Mouse (Mus musculus): ENCODE data around the gene Camk2b. TPM values are rescaled to one million over a fixed set of nuclear protein-coding genes. Genes with fewer than 3 reads are reported as not detected.

Camk2b gene
- polyA plus RNA-seq, 1 experiment: 3.4 TPM

DNA sequence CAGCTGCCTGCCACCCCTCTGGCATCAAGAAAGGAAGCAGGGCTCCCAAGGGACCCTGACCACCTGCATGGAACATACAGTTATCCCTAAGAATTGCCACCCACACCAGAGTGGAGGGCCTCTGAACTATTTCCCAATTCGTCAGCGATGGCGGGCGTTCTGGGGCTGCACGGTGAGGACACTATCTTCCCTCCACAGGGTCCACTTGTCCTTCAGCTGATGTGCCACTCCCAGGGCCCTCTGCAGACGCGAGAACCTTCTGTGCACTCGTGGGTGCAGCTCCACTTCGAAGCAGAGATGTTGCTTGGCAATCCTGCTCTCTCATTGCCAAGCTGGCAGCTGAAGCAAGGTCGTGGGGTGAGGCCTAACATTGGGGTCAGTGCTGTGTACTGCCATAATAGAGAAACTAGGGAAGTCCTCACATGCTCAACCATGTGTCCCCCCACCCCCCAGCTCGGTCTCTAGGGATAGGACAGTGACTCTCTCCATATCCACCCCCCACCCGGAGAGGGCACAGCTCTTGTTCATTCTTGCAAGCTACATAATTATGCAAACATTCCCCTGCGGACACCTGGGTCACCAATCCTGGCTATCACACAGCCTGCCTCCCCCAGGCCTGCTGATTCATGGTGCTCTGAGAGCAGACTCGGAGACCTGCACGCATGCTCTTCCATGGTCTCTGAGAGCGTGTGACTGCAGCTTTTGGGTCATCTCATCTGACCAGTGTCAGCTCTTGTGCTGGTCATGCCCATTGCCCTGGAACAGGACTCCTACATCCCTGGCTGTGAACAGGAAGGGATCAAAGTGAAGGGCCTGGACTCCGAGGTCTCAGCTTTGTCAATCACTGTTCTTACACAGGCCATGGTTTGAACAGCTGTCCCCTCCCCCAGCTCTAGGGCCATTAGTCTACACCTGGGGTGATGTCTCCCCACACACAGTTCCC is 45.0 kb downstream of the Camk2b start:
- Histone ChIP-seq H3K27me3 (ENCODE audit: control insufficient read depth, insufficient read depth, low read length) (no peaks in the 10 kb centered on the region), H3K27ac (ENCODE audit: control insufficient read depth, insufficient read depth, low read depth, low read length) (no peak overlapping the region), H3K4me3 (ENCODE audit: control insufficient read depth, low read depth, low read length) (no peak overlapping the region), H3K4me1 (ENCODE audit: control insufficient read depth, insufficient read depth, low read length) (peaks cover 4% of the 10 kb centered on the region; the same call in 1 of the 2 replicates), H3K36me3 (ENCODE audit: control insufficient read depth, insufficient read depth, low read length) (no peaks in the 10 kb centered on the region)
- no peak for TF ChIP-seq CTCF (IDR thresholded peaks at IDR 0.05; ENCODE audit: control insufficient read depth, insufficient read depth, insufficient replicate concordance, low read depth, low read length)
- TF ChIP-seq POLR2A (IDR thresholded peaks at IDR 0.05; ENCODE audit: control insufficient read depth, low read depth, low read length): no peak

DNA sequence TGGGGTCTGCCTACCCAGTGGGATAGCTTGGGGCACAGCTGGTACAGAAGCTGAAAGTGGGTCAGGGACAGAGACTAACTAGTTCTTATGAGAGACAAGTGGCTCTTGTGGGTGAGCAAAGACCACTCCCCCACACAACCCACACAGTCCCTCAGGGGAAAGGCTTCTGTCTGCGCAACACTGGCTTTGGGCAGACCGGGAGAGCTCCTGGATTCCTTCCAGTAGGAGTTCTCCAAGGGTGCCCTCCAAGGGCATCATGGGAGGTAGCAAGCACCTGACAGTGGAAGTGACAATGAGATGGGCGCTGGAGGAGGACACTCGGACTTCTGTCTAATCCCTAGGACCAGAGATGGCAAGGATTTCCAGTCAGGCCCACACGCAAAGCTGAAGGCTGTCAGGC is 45.8 kb downstream of the Camk2b start:
- no peaks in the 10 kb centered on the region for H3K36me3 ChIP-seq (ENCODE audit: control insufficient read depth, insufficient read depth, low read length)
- H3K27ac ChIP-seq (ENCODE audit: control insufficient read depth, insufficient read depth, low read depth, low read length): no peak overlapping the region
- no peak for TF ChIP-seq CTCF (IDR thresholded peaks at IDR 0.05; ENCODE audit: control insufficient read depth, insufficient read depth, insufficient replicate concordance, low read depth, low read length)
- TF ChIP-seq POLR2A (IDR thresholded peaks at IDR 0.05; ENCODE audit: control insufficient read depth, low read depth, low read length): no peak
- no peak overlapping the region for H3K4me3 ChIP-seq (ENCODE audit: control insufficient read depth, low read depth, low read length)
- H3K27me3 ChIP-seq (ENCODE audit: control insufficient read depth, insufficient read depth, low read length): no peaks in the 10 kb centered on the region
- peaks cover 4% of the 10 kb centered on the region; the same call in 1 of the 2 replicates for H3K4me1 ChIP-seq (ENCODE audit: control insufficient read depth, insufficient read depth, low read length)

DNA sequence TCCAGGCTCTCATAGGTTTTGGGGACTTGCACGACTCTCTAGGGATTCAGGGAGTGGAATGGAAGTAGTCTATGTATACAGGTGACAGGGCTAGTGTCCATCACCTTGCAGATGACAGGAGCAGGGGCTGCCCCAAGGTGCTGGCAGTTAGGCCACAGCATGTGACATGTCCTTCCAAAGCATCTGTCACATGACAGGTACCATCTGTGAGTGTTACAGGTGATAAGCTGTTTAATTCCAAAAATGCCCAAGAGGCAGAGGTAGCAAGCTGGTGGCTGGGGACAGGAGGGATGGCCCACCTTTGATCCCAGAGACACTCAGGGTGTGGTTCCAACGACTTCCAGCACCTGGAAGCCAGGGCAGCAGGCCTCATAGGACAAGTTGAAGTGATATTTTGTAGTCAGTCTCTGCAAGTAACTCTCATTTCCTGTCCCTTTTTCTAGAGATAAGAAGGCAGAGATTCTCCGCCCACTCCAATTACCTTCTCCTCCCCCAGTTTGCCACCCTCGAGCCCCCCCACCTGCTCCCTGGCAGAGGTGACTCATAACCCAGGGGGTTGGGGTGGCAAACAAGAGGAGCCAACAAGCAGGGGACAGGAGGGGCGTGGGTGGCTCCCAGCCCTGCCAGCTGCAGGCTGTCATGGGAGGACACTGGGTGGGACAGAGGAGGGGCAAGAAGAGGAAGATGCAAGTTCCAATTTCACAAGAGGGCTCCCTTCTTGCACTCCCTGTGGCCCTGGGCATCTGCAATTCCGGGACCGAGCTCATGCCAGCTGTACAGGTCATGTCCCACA is 47.7 kb downstream of the Camk2b start:
- H3K4me1 ChIP-seq (ENCODE audit: control insufficient read depth, insufficient read depth, low read length): peaks cover 4% of the 10 kb centered on the region; the same call in 1 of the 2 replicates
- TF ChIP-seq POLR2A (IDR thresholded peaks at IDR 0.05; ENCODE audit: control insufficient read depth, low read depth, low read length) (no peak), CTCF (IDR thresholded peaks at IDR 0.05; ENCODE audit: control insufficient read depth, insufficient read depth, insufficient replicate concordance, low read depth, low read length) (no peak)
- H3K27ac ChIP-seq (ENCODE audit: control insufficient read depth, insufficient read depth, low read depth, low read length): no peak overlapping the region
- no peak overlapping the region for H3K4me3 ChIP-seq (ENCODE audit: control insufficient read depth, low read depth, low read length)
- no peaks in the 10 kb centered on the region for H3K36me3 ChIP-seq (ENCODE audit: control insufficient read depth, insufficient read depth, low read length)
- H3K27me3 ChIP-seq (ENCODE audit: control insufficient read depth, insufficient read depth, low read length): no peaks in the 10 kb centered on the region

DNA sequence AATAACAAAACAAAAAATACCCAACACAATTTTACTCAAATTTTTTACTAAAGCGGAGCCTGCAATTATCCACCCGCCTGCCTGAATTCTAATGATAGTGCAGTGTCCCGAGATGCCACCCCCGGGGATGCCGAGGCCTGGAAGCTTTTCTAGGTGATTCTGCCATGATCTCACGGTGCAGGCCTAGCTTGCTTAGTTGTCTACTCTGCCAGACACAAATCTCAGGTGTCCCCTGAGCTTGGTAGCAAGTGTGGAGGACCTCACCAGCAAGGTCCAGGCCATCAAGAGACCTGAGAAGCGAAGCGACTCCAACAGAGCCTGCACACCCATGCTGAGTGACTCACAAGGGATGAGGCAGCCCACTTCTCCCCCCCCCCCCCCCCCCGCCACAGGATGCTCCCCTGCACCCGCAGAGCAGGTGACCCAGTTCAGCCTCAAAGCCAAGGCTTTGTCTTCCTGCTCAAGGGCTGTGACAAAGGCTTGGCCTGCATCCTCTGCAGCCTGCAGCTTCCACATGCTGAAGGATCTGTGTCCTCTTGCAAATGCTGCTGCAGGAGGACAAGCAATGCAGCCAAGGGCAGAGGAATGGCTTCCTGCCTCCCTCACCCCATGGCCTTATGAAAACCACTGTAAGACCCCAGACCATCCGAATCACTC is 48.5 kb downstream of the Camk2b start:
- TF ChIP-seq CTCF (IDR thresholded peaks at IDR 0.05; ENCODE audit: control insufficient read depth, insufficient read depth, insufficient replicate concordance, low read depth, low read length): no peak
- no peak for TF ChIP-seq POLR2A (IDR thresholded peaks at IDR 0.05; ENCODE audit: control insufficient read depth, low read depth, low read length)
- Histone ChIP-seq H3K27me3 (ENCODE audit: control insufficient read depth, insufficient read depth, low read length) (no peaks in the 10 kb centered on the region), H3K4me3 (ENCODE audit: control insufficient read depth, low read depth, low read length) (no peak overlapping the region), H3K4me1 (ENCODE audit: control insufficient read depth, insufficient read depth, low read length) (peaks cover 4% of the 10 kb centered on the region; the same call in 1 of the 2 replicates), H3K36me3 (ENCODE audit: control insufficient read depth, insufficient read depth, low read length) (no peaks in the 10 kb centered on the region), H3K27ac (ENCODE audit: control insufficient read depth, insufficient read depth, low read depth, low read length) (no peak overlapping the region)

DNA sequence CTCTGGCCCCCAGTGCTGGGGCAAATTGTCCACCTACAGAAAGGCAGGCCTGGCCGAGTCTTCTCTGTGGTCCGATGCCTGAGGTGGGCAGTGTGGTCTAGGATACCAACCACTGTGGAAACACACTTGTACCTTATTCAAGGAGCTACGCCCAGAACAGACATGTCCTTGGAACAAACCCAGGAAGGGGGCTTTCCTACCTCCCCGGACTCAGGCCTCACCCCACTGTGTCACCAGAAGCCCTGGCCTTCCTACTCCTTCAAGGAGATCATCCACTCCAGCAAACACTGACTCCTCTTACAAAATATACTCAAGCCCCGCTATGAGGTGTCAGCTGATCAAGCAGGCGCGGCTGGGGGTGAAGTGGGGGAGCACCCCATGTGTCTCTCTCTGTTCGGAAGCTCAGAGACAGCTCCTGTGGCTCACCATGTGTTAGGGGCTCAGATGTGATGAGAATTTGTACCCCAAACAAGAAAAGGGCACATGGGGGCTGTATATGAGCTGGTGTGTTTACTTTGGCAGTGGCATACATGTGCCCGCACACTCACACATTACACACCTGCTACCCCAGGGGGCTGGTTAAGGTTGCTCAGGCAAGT is 49.3 kb downstream of the Camk2b start:
- H3K4me1 ChIP-seq (ENCODE audit: control insufficient read depth, insufficient read depth, low read length): peaks cover 4% of the 10 kb centered on the region; the same call in 1 of the 2 replicates
- H3K27ac ChIP-seq (ENCODE audit: control insufficient read depth, insufficient read depth, low read depth, low read length): no peak overlapping the region
- TF ChIP-seq CTCF (IDR thresholded peaks at IDR 0.05; ENCODE audit: control insufficient read depth, insufficient read depth, insufficient replicate concordance, low read depth, low read length) (no peak), POLR2A (IDR thresholded peaks at IDR 0.05; ENCODE audit: control insufficient read depth, low read depth, low read length) (no peak)
- no peaks in the 10 kb centered on the region for H3K36me3 ChIP-seq (ENCODE audit: control insufficient read depth, insufficient read depth, low read length)
- H3K4me3 ChIP-seq (ENCODE audit: control insufficient read depth, low read depth, low read length): no peak overlapping the region
- H3K27me3 ChIP-seq (ENCODE audit: control insufficient read depth, insufficient read depth, low read length): no peaks in the 10 kb centered on the region

DNA sequence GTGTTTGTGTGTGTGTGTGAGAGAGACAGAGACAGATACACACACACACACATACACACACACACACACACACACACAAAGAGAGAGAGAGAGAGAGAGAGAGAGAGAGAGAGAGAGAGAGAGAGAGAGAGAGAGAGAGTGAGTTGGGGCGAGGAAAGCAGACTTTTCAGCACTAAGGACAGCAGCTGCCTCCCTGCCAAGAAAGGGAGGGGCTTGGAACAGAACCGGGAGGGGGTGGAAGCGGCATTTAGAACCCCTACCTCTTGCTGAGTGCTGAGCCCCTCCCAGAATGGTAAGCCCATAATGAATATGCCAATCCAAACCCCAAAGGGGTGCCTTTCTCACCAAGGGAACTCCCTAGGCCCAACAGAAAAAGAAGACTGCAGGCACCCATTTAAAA is 49.8 kb downstream of the Camk2b start:
- TF ChIP-seq CTCF (IDR thresholded peaks at IDR 0.05; ENCODE audit: control insufficient read depth, insufficient read depth, insufficient replicate concordance, low read depth, low read length) (no peak), POLR2A (IDR thresholded peaks at IDR 0.05; ENCODE audit: control insufficient read depth, low read depth, low read length) (no peak)
- Histone ChIP-seq H3K4me3 (ENCODE audit: control insufficient read depth, low read depth, low read length) (no peak overlapping the region), H3K36me3 (ENCODE audit: control insufficient read depth, insufficient read depth, low read length) (no peaks in the 10 kb centered on the region), H3K27me3 (ENCODE audit: control insufficient read depth, insufficient read depth, low read length) (no peaks in the 10 kb centered on the region), H3K4me1 (ENCODE audit: control insufficient read depth, insufficient read depth, low read length) (peaks cover 4% of the 10 kb centered on the region; the same call in 1 of the 2 replicates), H3K27ac (ENCODE audit: control insufficient read depth, insufficient read depth, low read depth, low read length) (no peak overlapping the region)
